ENCODE assay signal across 8 mouse cellular contexts in genomic region chr1:190695589-190695988, GRCm38 (mm10).
A peak's percentile ranks its signal among the peaks of the same experiment; 100 is the strongest.
DNase-seq lines count a peak whose midpoint lies in the region; ATAC-seq and TF ChIP-seq lines count a peak whose summit lies in the region.

No protein-coding gene starts in this region.

- peak; percentile 17; the same call in 1 of the 2 replicates for ATAC-seq in forebrain, embryonic 12.5 days (ENCODE audit: low FRiP score)
- ATAC-seq in forebrain, embryonic 16.5 days: no peak
- ATAC-seq in kidney, postnatal 0 days (replicated peaks; ENCODE audit: low FRiP score, low read depth): no peak; the same call in 1 of the 2 replicates

- WGBS in forebrain, embryonic 12.5 days: 66% methylated on average over 11 of the region's 11 CpGs
- 71% methylated on average over 11 of the region's 11 CpGs for WGBS in forebrain, embryonic 16.5 days
- 72% methylated on average over 11 of the region's 11 CpGs for WGBS in kidney, postnatal 0 days

- H3K9ac ChIP-seq in forebrain, embryonic 12.5 days: no peak overlapping the region
- no peak overlapping the region for H3K9ac ChIP-seq in forebrain, embryonic 16.5 days (replicated peaks; ENCODE audit: low read depth, low read length)
- no peak overlapping the region for H3K9ac ChIP-seq in kidney, postnatal 0 days (ENCODE audit: low read depth, low read length)

- H3K9me3 ChIP-seq in forebrain, embryonic 12.5 days: no peaks in the 10 kb centered on the region
- H3K9me3 ChIP-seq in forebrain, embryonic 16.5 days (ENCODE audit: control insufficient read depth, low read length): no peaks in the 10 kb centered on the region
- no peaks in the 10 kb centered on the region for H3K9me3 ChIP-seq in kidney, postnatal 0 days (replicated peaks; ENCODE audit: low read length)

- H3K36me3 ChIP-seq in forebrain, embryonic 12.5 days (replicated peaks): no peaks in the 10 kb centered on the region
- no peaks in the 10 kb centered on the region for H3K36me3 ChIP-seq in forebrain, embryonic 16.5 days (ENCODE audit: control insufficient read depth, insufficient read depth)
- H3K36me3 ChIP-seq in kidney, postnatal 0 days (ENCODE audit: insufficient read depth, low read length): no peaks in the 10 kb centered on the region

- H3K4me1 ChIP-seq in forebrain, embryonic 12.5 days: no peaks in the 10 kb centered on the region; the same call in 1 of the 2 replicates
- H3K4me1 ChIP-seq in forebrain, embryonic 16.5 days (replicated peaks; ENCODE audit: control insufficient read depth, insufficient read depth, low read length): peaks cover 5% of the 10 kb centered on the region
- no peaks in the 10 kb centered on the region for H3K4me1 ChIP-seq in kidney, postnatal 0 days (replicated peaks; ENCODE audit: insufficient read depth, low read length)

- H3K4me2 ChIP-seq in forebrain, embryonic 12.5 days: no peak overlapping the region
- no peak overlapping the region for H3K4me2 ChIP-seq in forebrain, embryonic 16.5 days (ENCODE audit: low read length)
- H3K4me2 ChIP-seq in kidney, postnatal 0 days (ENCODE audit: low read length): no peak overlapping the region

- peak; percentile 69 for TF ChIP-seq CTCF in kidney, postnatal 0 days (IDR thresholded peaks at IDR 0.05; ENCODE audit: low read depth)

- H3K27ac ChIP-seq in forebrain, embryonic 12.5 days: no peak overlapping the region
- no peak overlapping the region for H3K27ac ChIP-seq in forebrain, embryonic 16.5 days (ENCODE audit: low read length)
- no peak overlapping the region for H3K27ac ChIP-seq in kidney, postnatal 0 days

- no peak overlapping the region for H3K4me3 ChIP-seq in forebrain, embryonic 12.5 days (replicated peaks)
- no peak overlapping the region for H3K4me3 ChIP-seq in forebrain, embryonic 16.5 days (replicated peaks; ENCODE audit: low read length)
- H3K4me3 ChIP-seq in kidney, postnatal 0 days (replicated peaks; ENCODE audit: low read depth, low read length): no peak overlapping the region

- no peaks in the 10 kb centered on the region for H3K27me3 ChIP-seq in forebrain, embryonic 12.5 days
- no peaks in the 10 kb centered on the region for H3K27me3 ChIP-seq in forebrain, embryonic 16.5 days (replicated peaks; ENCODE audit: control insufficient read depth, insufficient read depth, low read length)
- no peaks in the 10 kb centered on the region for H3K27me3 ChIP-seq in kidney, postnatal 0 days (ENCODE audit: insufficient read depth, low read length)

- DNase-seq in testis, postnatal 10 days (ENCODE audit: low spot score): peak; percentile 80
- DNase-seq in testis, postnatal 14 days (ENCODE audit: low spot score): no peak
- DNase-seq in cerebellum, postnatal 4 days (ENCODE audit: low spot score in 2 of 2): peak; percentile 40 to 62
- DNase-seq in kidney, postnatal 0 days (ENCODE audit: low spot score): peak; percentile 74
- peak; percentile 68 for DNase-seq in lung, postnatal 10 days
- no peak for DNase-seq in spleen, postnatal 4 days (ENCODE audit: low spot score in 2 of 2)

Comparison
In these comparisons a context has a peak if more than half of its experiments do, and no peak if none do; other contexts are left out.
1. DNase-seq: peak in testis, postnatal 10 days (single experiment), cerebellum, postnatal 4 days (2 of 2), kidney, postnatal 0 days (single experiment) and lung, postnatal 10 days (single experiment); none in testis, postnatal 14 days (single experiment) and spleen, postnatal 4 days (0 of 2).